Mouse (Mus musculus) c-Kit-negative CD71-positive TER-119-positive erythroid progenitor cells, embryonic 14.5 days (primary cell): ENCODE data around the gene Kcnip1.

ENCODE experiments used
- DNase-seq: peaks from one replicate; pipeline ENCODE4 v3.0.0-alpha.2; 2013; ENCODE audit warnings: low read depth, low spot score

The Kcnip1 gene

DNA sequence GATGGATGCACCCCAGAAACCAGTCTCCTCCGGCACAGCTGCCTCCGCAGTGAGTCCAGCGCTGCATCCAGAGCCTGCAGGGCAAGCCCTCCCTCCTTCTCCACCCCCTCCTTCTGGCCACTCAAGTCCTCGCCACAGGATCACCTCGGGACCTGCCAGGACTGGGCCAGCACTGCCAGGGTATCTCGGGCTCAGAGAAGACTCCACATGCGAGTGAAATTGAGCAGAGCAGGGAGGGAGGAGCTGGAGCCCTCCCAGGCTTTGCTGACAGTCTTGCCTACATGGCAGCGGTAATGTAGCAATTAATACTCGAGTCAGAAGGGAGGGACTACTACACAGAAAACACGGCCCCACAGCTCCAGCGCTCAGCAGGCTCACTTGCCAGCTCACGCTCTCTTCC lies at the start of gene Kcnip1:
Gene Kcnip1 (minus strand): TSS at position 215 of the 400 bp plus-strand sequence.
- DNase-seq = no peak

DNA sequence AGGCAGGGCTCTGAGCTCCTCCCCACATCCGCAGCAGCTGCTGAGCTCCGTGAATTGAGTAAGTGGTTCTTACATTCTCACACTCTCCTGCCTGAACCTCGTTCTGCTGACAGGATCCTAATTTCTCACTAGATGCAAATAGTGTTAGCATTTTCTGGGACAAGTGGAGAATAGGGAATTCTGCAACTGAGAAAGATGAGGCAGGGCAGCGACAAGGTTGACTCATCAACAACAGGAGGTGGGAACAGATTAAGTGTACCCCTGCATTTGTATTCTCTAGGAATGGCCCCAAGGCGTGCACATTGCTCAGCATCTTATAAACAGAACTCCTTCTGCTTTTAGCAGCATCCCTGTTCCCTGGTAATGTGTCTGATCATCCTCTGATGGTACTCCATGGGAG lies 47.1 kb upstream of the Kcnip1 start:
- no peak for DNase-seq

DNA sequence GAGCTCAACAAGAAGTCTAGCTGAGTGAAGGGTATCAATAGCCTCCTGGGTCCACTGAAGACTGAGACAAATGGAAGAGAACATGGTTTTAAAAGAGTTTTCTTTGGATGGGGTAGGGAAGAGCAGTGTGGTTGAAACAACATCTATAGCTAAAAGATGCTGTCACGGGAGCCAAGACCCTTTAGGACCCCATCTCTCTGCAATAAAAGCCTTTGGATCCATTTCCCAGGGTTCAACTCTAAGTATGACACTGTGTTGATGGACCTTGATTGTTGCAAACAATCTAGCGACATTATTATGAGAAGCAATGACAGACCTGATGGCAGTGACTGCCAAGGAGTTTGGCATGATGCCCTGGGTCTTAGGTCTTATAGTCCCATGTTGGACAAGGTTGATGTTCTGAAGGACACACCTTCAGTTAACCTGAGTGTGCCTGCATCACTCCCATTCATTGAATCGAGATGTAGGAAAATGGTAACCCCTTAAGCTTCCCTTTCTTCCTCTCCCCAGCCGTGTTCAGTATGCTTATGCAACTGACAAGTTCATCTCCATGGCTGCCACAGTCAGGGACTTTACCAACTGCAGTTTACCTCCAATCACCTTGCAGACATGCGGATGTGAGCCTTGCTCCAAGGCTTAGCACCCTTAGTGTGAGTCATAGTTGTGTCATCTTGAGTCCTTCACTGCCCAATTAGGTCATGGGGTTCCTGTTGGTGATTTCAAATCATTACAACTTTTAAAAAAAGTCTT lies 43.1 kb upstream of the Kcnip1 start:
- DNase-seq = no peak

DNA sequence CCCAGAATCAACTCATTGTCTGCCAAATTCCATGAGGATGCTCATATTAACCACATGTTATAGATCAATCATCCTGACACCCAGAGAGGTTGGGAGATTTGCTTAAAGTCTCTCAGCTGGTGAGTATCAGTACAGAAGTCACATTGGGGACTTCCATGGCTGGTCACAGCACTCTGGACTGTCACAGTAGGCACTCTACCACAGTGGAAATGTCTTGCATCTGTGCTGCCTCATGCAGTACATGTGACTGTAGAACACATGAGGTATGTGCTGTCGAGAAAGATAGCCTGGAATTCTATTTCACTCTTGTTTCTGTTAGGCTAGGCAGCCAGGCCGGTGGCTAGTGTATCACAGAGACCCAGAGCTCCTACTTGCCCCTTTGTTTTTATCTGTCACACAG lies 41.8 kb upstream of the Kcnip1 start:
- no peak for DNase-seq

DNA sequence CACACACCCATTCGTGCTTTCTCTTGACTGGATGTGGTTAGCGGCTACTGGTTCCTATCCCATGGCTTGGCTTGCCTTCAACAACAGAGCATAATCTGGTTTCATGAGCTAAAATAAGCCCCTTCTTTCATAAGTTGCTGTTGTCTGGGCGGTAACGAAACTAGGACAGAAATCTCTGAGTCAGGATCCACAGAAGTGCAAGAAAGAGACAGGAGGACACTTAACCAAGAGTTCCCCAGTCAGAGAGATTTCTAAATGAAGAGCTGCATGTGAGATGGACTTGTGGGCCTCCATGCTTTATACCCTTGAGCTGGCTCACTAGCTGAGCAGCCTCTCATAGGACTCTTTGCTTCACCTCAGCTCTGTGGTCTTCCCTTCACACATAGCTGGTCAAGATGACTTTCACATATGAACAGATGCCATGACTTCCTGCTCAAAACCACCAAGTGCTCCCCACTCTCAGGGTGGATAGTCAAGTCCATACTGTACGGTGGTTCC lies 41.1 kb upstream of the Kcnip1 start:
- DNase-seq = no peak

DNA sequence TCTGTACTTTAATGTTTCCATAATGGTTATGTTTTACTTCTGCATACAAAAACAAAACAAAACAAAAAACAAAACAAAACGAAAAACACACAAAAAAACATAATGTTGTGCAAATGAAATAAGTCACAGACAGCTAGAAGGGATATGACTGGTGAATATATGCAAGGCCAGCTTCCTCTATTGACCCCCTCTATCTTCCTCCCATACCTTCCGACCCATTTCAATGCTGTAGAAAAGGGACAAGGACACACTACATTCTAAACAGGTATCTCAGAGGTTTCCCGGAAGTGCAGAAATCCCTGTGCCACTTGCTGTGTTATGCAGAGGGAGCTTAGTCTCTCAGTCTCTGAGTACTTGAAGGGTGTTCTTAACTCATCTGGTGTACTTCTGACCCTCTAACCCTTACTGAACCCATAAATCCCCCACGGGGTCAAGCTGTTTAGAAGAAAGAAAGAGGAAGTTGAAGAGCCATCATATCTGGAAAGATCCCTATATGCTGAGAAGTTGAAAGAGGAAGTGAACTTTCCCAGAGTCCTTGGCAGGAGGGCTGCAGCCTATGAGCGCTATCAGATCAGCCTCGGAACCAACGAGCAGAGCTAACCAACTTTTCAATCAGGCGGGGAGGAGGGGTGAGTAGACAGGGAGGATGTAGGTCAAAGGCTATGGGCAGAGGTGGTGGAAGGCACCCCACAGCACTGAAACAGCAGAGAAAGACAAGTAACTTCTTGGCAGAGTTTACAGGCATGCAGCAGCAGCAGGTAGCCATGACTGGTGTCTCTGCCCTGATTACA lies 38.3 kb upstream of the Kcnip1 start:
- DNase-seq = no peak

DNA sequence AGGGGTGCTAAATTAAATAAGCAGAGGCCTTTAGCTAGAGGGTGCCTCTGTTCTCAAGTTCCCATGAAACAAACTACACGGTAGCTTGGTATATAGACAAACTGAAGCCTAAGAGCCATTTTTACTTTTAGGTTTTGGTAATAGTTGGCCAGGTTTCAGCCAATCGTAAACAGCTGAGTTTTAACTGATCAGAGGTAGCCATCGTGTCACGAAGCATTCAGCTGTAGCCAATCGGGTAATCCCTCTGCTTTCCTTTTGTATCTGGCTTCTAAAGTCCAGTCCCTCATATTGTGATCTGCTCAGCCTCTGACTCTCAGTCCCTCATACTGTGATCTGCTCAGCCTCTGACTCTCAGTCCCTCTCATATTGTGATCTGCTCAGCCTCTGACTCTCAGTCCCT lies 36.7 kb upstream of the Kcnip1 start:
- DNase-seq = no peak

DNA sequence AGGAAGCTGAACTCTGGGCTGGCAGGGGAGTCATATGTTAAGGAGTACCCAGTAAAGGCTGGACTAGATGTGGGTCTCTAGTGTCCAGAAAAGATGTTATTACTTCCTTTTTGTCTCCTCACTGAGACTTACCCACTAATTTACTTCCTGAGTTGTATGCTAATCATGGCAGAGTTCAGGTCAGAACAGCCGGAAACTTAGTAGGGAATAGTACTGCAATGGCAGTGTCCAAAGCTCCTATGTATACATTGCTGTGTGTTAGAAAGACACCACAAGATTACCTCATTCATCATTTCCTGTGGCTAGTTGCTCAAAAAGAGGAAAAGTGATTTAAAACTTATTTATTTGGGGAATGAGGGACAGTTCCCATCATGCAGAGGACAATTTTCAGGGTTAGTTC lies 32.1 kb upstream of the Kcnip1 start:
- no peak for DNase-seq

DNA sequence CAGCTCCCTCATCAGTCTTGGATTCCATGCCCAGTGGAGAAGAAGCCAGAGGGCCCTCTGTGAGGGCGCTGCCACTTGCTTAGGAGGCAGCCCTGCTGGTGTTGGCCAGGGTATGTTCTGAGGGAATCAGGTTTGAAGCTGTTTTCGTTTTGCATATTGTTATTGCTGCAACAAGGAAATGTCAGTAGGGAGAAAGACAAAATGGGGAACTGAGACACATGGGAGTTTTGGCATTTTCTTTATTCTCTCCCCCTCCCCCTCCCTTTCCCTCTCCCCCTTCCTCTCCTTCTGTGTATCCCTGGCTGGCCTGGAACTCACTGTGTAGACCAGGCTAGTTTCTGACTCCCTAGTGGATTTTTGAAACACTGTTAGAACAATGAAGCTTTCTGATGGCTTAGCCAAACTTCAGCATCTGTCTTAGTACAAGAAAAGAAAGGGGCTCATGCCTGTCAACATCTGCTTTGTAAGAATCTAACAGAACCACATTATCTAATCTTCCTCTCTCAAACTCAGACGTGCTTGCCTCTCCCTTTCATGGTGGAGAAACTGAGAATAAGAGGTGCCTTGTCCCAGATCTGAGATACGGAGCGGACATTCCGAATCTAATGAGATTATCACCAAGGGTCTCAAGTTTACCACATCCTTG lies 19.2 kb upstream of the Kcnip1 start:
- no peak for DNase-seq

DNA sequence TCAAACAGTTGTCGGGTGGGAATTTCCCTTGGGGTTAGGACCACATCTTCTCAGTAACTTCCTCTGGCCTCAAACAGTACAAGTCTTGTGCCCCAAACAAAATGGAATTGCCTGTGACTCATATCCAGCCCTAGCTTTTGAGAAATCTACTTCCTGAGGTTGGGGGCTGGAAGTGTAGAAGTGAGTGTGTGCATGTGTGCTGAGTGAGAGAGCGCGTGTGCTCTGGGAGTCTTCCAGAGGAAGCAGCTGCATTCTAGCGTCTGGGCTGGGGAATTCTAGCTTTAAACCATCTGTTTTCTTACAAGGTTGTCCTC lies 17.9 kb upstream of the Kcnip1 start:
- no peak for DNase-seq

DNA sequence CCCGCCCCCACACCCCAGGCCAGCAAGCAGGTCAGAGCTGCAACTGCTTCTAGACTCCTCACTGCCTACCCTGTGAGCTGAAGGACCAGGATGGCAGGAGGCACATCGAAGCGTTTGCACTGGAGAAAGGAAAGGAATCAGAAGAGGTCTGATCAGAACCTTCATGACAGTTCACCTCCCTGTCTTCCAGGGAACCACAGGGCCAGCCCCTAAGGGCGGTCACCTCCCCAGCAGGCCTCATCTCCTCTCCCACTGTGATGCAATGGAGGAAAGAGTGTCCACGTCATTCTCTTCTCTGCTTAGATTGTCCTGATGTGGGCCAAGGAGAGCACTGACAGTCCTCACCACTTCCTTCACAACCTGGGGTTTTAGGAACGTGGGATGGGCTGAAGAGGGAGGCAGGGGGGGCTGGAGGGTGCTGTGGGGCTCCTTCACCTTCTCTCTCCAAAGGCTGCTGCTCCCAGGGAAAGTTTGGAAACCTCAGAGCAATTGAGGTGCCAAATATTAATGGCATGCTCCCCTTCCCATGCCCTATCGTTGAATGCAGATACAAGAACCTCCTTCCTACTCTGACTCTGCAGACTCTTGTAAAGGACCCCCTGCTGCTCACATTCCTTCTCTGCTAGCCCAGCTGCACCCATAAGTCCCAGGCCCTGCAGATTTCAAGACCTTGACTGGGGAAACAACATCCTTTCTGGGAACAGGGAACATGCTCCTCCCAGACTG lies 17.3 kb upstream of the Kcnip1 start:
- no peak for DNase-seq

DNA sequence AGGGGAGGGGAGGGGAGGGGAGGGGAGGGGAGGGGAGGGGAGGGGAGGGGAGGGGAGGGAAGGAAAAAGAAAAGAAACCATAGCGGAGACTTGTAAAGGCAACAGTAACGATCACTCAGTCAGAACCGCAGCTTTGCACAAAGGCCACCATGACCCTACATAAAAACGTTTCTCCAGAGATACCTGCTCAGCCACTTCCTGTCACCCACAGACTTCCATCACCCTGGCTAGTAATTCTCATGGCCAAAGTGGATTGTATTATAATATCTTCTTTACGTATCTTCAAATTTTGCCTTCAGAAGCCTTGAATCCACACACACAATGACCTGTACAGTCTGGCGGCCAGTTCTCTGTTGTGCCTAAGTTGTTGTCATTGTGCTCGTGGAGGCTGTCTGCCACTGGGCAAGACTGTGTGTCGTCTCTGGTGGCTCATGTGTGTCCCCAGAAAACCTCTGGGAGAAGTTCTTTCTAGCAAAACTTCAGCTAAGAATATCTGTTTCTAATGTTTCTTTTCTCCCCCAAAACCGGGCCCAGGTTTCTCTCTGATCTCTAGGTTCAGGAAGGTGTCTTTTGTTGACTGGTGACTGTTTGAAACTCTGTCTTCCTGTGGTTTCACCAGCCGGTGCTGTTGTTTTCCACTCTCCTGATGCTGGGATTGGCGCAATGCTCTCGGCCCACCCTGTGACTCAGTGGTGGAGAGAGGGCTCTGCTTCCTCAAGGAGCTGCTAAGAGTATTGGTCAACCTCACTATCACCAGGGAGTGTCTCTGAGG lies 16.6 kb upstream of the Kcnip1 start:
- DNase-seq = no peak

DNA sequence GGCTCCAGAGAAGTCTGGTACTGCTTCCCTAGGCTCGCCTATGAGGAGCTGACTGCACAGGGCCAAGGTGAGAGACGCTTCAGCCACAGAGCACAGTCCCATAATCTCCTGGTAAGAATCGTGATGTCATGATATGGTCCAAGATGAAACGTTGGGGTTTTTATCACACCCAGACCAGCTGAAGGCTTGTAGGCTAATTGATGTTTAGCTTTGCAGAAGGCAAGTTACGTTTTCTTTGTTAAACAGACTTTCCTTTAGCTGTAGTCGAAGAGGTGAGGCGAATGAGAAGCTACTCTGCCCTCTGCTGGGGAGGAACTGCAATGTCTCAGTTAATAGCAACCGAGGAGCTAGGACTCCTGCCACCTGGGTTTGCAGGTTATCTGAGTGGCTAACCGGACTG lies 15.8 kb upstream of the Kcnip1 start:
- no peak for DNase-seq

DNA sequence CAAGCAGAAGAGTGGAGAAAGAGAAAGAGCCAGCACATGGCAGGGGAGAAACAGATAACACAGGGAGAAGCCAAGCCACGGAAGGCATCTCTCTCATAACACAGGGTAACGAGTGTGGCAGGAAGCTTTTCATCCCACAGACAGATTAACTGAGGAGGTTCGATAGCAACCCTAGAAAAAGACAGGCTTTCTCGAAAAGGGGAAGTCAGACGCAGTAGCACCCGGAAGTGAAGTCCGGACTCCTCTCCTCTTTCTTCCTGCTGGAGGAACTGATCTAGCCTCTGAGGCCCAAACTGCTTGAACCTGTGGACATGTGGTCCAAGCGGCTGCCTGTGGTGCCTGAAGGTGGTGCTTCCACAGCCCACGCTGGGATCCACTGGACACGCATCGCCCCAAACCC lies 15.3 kb upstream of the Kcnip1 start:
- no peak for DNase-seq

DNA sequence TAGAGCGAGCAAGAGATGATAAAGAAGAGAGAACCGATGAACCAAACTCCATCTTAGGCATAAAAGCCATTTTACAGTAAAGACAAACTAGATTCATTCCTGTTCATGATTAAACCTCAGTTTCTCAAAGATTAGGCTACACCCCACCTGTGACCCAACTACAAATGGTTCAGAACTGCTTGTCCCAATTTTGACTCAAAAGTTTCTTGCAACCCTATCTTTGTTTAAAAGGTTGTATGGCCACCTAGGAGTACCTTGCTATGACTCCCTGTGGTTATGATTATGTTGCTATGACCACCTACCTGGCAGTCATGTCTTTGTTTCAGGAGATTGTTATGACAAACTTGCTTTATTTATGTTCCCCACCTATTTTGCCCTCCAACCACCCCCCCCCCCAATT lies 14.7 kb upstream of the Kcnip1 start:
- no peak for DNase-seq

DNA sequence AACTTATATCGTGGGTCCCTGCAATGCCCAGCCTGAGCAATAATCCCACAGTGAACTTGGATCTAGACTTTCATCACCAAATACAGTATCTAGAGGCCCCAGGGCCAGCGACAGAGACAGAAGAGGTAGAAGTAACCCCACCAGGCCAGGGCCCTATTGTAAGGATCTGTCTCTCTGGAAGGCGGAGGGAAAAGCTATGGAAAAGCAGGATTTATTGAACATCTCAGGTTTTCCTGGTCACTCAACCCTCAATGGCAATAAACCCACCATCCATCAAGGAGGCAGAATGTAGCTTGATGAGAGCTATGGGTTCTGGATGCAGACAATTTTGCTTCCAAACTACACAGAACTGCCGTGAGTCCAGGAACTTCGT lies 9.6 kb upstream of the Kcnip1 start:
- DNase-seq = no peak

DNA sequence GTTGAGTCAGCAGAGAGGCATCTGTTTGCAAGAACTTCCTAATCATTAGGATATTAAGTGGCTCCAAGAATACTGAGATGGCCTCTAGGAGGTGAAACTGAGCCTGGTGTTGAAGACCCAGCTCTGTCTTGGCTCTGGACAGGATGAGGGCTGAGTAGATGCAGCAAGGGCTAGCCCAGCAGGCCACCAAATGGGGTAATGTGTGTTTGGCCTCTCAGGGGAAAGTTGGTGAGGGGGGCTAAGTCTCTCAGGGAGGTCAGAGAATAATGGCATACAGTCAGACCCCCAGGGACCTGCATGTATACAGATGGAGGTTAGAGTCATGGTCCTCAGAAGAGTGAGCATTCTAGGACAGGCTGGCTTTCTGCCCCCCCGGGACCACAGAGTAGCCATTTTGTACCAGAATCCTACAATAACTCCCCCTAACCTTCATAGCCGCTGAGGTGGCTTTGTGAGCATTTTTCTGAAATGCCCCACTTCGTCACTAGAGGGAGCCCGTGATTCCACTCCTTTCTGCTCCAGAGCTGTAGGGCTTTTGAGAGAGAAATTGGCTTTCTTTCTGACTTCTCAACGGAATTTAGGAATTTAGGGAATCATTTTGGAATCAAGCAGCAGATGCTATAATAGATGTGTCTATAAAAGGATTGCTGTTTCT lies 9.1 kb upstream of the Kcnip1 start:
- no peak for DNase-seq

DNA sequence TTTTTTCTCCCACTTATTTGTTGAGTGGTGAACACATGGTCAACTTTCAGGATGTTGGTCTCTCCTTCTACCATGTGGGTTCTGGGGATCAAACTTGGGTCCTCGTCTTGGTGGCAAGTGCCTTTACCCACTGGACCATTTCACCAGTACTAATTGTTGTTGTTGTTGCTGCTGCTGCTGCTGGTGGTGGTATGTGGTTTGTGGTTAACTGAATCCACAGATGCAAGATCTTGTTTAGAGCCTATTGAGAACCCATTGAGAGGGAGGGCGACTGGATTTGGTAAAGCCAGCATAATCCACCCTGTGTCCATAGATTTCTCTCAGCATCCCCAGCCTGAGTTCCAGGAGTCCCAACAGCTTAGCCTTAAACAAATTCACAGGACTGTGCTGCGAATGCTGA lies 7.5 kb upstream of the Kcnip1 start:
- no peak for DNase-seq

DNA sequence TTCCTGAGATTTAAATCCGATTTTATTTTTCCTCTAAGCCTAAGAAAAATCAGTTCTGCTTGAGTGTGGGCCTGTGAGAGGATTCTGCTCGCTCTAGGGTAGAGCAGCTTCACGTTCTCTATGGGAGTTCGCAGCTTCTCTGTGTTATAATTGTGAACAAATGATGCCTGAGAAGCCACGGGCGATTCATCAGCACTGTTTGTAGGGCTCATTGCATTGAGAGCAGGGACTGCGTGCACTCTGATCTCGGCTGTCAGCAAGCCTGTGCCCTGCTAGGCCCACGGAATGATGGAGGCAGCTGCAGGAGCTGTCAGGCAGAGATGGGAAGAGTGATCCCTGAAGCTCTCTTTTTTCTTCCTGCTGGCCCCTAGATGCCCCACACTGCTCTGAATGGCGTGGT lies 5.3 kb upstream of the Kcnip1 start:
- no peak for DNase-seq

DNA sequence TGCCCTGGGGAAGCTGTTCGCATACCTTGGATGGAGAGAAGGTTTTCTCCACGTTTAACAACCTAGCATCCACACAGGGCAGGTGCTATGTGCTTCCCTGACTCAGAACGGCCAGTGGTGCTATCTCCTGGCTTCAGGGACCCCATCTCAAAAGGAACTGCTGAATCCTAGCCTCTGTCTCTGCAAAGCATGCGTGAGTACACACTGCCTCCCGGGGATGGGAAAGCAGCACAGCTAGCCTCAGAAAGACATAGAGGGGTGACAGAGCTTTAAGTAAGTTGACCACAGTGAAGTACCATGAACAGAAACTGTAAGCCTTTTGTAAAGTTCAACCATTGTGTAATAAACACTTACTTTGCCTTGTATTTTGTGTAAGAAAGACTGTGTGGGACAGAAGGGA lies 544 bp upstream of the Kcnip1 start:
- DNase-seq = no peak

DNA sequence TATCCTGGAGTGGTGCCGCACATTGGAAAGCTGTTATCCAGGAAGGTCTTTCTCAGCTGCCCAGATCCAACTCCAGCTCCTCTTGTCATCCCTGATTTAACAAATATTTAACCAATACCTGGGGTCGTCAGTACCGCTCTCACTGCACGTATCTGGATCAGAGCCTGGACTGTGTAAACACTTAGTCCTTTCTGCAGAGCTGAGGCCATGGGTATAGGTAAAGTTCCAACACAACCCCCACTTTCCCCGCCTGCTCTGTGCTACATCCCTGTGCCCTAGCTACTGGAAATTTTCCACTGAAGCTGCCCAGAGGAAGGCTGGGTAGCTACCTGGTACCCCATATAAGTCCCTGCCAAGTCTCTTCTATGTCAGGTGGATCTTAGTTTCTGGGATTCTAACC lies 3.0 kb downstream of the Kcnip1 start:
- DNase-seq = no peak
